Mouse (Mus musculus) central nervous system, embryonic 18 days (tissue): ENCODE measurements around the gene Pcdh20. TPM values are rescaled to one million over a fixed set of nuclear protein-coding genes. Genes with fewer than 3 reads are reported as not detected.

ENCODE experiments used
- polyA plus RNA-seq: library from polyadenylated mRNA; depleted of rRNA; stranded (reverse); fragments of >200 nt; gene quantifications from 2 replicates; pipeline ENCODE4 v1.2.3, GENCODE M21; 2012; rRNA removed

Gene Pcdh20
- polyA plus RNA-seq, result 4.0 and 4.1 TPM in 2 replicates

GRCm38 (mm10) chr14:88470495-88471434 lies at the start of gene Pcdh20:
TSS of gene Pcdh20 (minus strand) at chr14:88471396.

